Mouse (Mus musculus) olfactory bulb, adult 2 months (tissue): ENCODE data around the gene Cldn18.

Source experiments
- CTCF ChIP-seq: fragments of 200-500 bp; IDR thresholded peaks from 2 replicates; pipeline ENCODE4 v1.5.1; 2012; ENCODE audit warnings: low read depth, mild to moderate bottlenecking, low read length, moderate library complexity; ENCODE audit not compliant: insufficient read depth
- POLR2A ChIP-seq: fragments of 200-500 bp; IDR thresholded peaks from 2 replicates; pipeline ENCODE4 v1.6.1; 2012; ENCODE audit warnings: mild to moderate bottlenecking, low read depth, low read length, moderate library complexity; ENCODE audit not compliant: insufficient read depth

DNA sequence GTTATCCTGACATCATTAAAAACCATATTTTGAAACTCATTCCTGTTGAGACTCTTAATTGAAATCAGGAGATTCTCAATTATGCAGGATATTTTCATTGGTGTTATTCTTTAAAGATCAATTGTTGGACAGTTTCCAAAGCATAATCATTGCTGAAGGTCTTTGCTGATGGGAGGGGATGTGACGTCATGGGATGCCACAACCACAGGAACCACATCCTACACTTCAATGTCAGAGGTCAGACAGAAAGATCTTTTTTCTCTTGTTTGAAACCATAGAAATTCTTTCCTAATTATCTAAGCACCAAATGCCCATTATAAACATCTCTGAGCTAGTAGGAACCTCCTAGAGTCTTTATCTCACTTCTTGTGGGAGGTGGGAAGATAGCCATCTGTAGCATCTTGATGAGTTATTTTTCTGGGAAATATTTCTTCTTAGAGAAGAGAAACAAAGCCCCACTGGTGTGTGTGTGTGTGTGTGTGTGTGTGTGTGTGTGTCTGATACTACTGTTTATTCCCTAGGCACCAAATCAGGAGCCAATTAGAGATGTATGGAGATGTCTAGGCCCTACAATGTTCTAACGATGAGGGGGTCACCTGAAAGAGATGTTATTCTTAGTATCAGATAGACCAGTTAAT lies 17.2 kb downstream of the Cldn18 start:
- TF ChIP-seq CTCF: no peak
- TF ChIP-seq POLR2A: no peak
